Mouse (Mus musculus): Measurements from ENCODE around the gene Gpr161. TPM values are rescaled to one million over a fixed set of nuclear protein-coding genes. Genes with fewer than 3 reads are reported as not detected.

Gene Gpr161
- polyA plus RNA-seq (2014; fragmentation: Illumina TruSeq; extraction: RNeasy Lipid Tissue Mini Kit (QIAGEN cat#74804); ENCODE audit: low read depth, low replicate concordance) = 2.9 TPM

GRCm38 (mm10) chr1:165295489-165295888 is at the start of gene Gpr161:
Gpr161 (plus strand) TSS chr1:165295789.

Other genes with a start within 250 kb of the Gpr161 start
- gene Tbx19, start 135.0 kb upstream of the Gpr161 start, polyA plus RNA-seq (2014; fragmentation: Illumina TruSeq; extraction: RNeasy Lipid Tissue Mini Kit (QIAGEN cat#74804); ENCODE audit: low read depth, low replicate concordance) = not detected
- 116 TPM for gene Sft2d2, start 101.4 kb upstream of the Gpr161 start, polyA plus RNA-seq (2014; fragmentation: Illumina TruSeq; extraction: RNeasy Lipid Tissue Mini Kit (QIAGEN cat#74804); ENCODE audit: low read depth, low replicate concordance)
- gene Tiprl, start 58.8 kb upstream of the Gpr161 start, polyA plus RNA-seq (2014; fragmentation: Illumina TruSeq; extraction: RNeasy Lipid Tissue Mini Kit (QIAGEN cat#74804); ENCODE audit: low read depth, low replicate concordance) = 112 TPM
- 58.8 TPM for gene Dcaf6, start 164.7 kb downstream of the Gpr161 start, polyA plus RNA-seq (2014; fragmentation: Illumina TruSeq; extraction: RNeasy Lipid Tissue Mini Kit (QIAGEN cat#74804); ENCODE audit: low read depth, low replicate concordance)
- 423 TPM for gene Mpc2, start 164.8 kb downstream of the Gpr161 start, polyA plus RNA-seq (2014; fragmentation: Illumina TruSeq; extraction: RNeasy Lipid Tissue Mini Kit (QIAGEN cat#74804); ENCODE audit: low read depth, low replicate concordance)
- not detected for gene Adcy10, start 189.4 kb downstream of the Gpr161 start, polyA plus RNA-seq (2014; fragmentation: Illumina TruSeq; extraction: RNeasy Lipid Tissue Mini Kit (QIAGEN cat#74804); ENCODE audit: low read depth, low replicate concordance)